Mouse (Mus musculus) liver, embryonic 14.5 days (tissue): Measurements from ENCODE around the gene Tomm20.

Experiments used
- CTCF ChIP-seq: IDR thresholded peaks from 2 replicates; pipeline ENCODE4 v1.5.1; 2016; ENCODE audit warnings: antibody characterized with exemption, low read depth, control low read depth
- EP300 ChIP-seq: IDR thresholded peaks from 2 replicates; pipeline ENCODE4 v1.6.1; 2016; ENCODE audit warnings: antibody characterized with exemption, low read depth

DNA sequence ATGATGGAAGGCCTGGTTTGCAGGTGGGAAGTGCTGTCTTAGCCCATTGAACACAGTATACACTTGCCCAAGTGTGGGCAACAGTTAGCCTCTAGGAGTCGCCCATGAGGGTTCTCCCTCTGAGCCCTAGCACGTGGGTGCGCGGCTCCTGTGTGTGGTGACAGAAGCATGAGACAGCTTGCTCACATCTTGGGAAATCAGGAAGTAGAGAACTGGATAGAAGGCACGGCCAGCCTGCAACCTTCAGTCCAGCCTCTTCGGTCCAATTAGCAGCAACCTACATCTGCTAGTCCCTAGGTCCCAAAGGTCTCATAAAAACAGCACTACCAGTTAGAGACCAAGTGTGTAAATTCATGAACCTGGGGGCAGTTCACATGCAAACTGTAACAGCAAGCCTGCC lies 36.8 kb downstream of the Tomm20 start:
- TF ChIP-seq CTCF = peak; percentile 30; the same call in 1 of the 2 replicates
- no peak for TF ChIP-seq EP300
